ENCODE assay signal across 9 mouse cellular contexts in the genomic region with DNA sequence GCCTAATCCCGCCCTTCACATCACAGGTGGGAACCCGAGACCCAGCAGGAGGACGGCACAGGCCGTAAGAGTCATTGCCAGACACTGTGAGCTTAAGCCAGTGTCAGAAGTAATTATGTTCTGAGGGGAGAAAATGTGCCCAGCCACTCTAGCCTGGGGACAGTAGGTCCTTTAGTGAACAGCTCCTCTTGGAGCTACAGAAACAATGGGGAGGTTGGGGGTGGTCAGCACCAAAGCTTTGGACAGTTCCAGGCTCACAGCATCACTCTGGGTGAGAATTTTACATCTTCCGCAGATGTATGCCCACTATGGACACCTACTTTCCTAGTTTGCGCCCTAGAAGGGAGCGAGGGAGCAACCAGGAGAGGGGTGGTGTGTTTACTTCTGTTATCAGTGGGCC.
DNase-seq lines count a peak whose midpoint lies in the region; ATAC-seq lines count a peak whose summit lies in the region.
"Had no signal": no experiment of that assay in that cellular context is flagged by ENCODE, and none has a peak within 500 bp of the region (broad histone marks: within the 10 kb centered on the region; RNA-seq: fewer than 3 reads in every experiment).

No protein-coding gene starts in this region.

- H3K4me3 ChIP-seq in kidney, embryonic 14.5 days (ENCODE audit: low read length), result no peak overlapping the region
- H3K4me3 ChIP-seq: forebrain, embryonic 15.5 days had no signal

- H3K4me2 ChIP-seq in kidney, embryonic 14.5 days (replicated peaks; ENCODE audit: low read depth, low read length), result no peak overlapping the region
- H3K4me2 ChIP-seq: forebrain, embryonic 15.5 days had no signal

- ATAC-seq in kidney, embryonic 14.5 days (ENCODE audit: low FRiP score, low TSS enrichment), result no peak
- no peak for ATAC-seq in CD4-positive, CD25-positive, alpha-beta regulatory T cell, adult 4 months
- ATAC-seq: forebrain, embryonic 15.5 days had no signal

- H3K36me3 ChIP-seq in kidney, embryonic 14.5 days (ENCODE audit: control insufficient read depth, insufficient read depth, low read length), result no peaks in the 10 kb centered on the region
- H3K36me3 ChIP-seq: forebrain, embryonic 15.5 days had no signal

- no peak overlapping the region for H3K27ac ChIP-seq in kidney, embryonic 14.5 days (ENCODE audit: low read depth, low read length)
- H3K27ac ChIP-seq: forebrain, embryonic 15.5 days had no signal

- H3K9ac ChIP-seq in kidney, embryonic 14.5 days (ENCODE audit: low read depth, low read length), result no peak overlapping the region
- H3K9ac ChIP-seq: forebrain, embryonic 15.5 days had no signal

- no peaks in the 10 kb centered on the region for H3K9me3 ChIP-seq in kidney, embryonic 14.5 days (ENCODE audit: control insufficient read depth, low read length)
- H3K9me3 ChIP-seq: forebrain, embryonic 15.5 days had no signal

- WGBS in kidney, embryonic 14.5 days, result 30% methylated on average over 7 of the region's 7 CpGs

- peak; percentile 78 to 79 for DNase-seq in kidney, postnatal 4 days
- DNase-seq in Muller cell, postnatal 12 days (ENCODE audit: inconsistent ontology term), result peak; percentile 39
- peak; percentile 2 for DNase-seq in c-Kit-positive CD71-negative TER-119-negative erythroid progenitor cells, embryonic 14.5 days (ENCODE audit: low read depth)
- DNase-seq in mesoderm, embryonic 11.5 days (ENCODE audit: low read depth, low spot score), result peak; percentile 67
- DNase-seq in MN1 (ENCODE audit: low spot score), result no peak
- DNase-seq: left cerebral cortex, postnatal 4 days had no signal

- H3K4me1 ChIP-seq in kidney, embryonic 14.5 days (ENCODE audit: control insufficient read depth, insufficient read depth, low read length), result no peaks in the 10 kb centered on the region

- no peaks in the 10 kb centered on the region for H3K27me3 ChIP-seq in kidney, embryonic 14.5 days (ENCODE audit: control insufficient read depth, insufficient read depth, low read length)
- H3K27me3 ChIP-seq: forebrain, embryonic 15.5 days had no signal
